Mouse (Mus musculus): ENCODE measurements at regions not wholly inside any gene's neighbourhood (a gene's known extent, or its start where the extent isn't known, plus 50 kb on each side); places are given as distances from the start of the nearest gene placed in this dataset.
A peak's percentile ranks its signal among the peaks of the same experiment; 100 is the strongest.

- Histone ChIP-seq H3K9me3 (ENCODE audit: control insufficient read depth, low read length) (no peaks in the 10 kb centered on the region), H3K36me3 (ENCODE audit: control insufficient read depth, insufficient read depth, low read length) (no peaks in the 10 kb centered on the region), H3K4me1 (ENCODE audit: control insufficient read depth, insufficient read depth, low read length) (peaks cover 6% of the 10 kb centered on the region; the same call in 1 of the 2 replicates), H3K4me3 (ENCODE audit: low read length) (no peak overlapping the region), H3K27me3 (replicated peaks; ENCODE audit: control insufficient read depth, insufficient read depth, low read length) (no peaks in the 10 kb centered on the region), H3K9ac (ENCODE audit: low read depth, low read length) (no peak overlapping the region), H3K4me2 (ENCODE audit: low read depth, low read length) (no peak overlapping the region), H3K27ac (ENCODE audit: low read length) (no peak overlapping the region)
- ATAC-seq, result no peak
- 50% methylated on average over 9 of the region's 9 CpGs for WGBS
Observed at GRCm38 (mm10) chr5:111560432-111560831, 143.3 kb downstream of the Mn1 start.

- 59% methylated on average over 10 of the region's 10 CpGs for WGBS
- H3K4me2 ChIP-seq (ENCODE audit: low read depth, low read length), result no peak overlapping the region
- H3K9ac ChIP-seq (ENCODE audit: low read depth, low read length), result no peak overlapping the region
- no peak overlapping the region for H3K27ac ChIP-seq (ENCODE audit: low read length)
- no peaks in the 10 kb centered on the region for H3K9me3 ChIP-seq (ENCODE audit: control insufficient read depth, low read length)
- ATAC-seq, result no peak
- H3K4me3 ChIP-seq (ENCODE audit: low read length), result no peak overlapping the region
- H3K27me3 ChIP-seq (replicated peaks; ENCODE audit: control insufficient read depth, insufficient read depth, low read length), result no peaks in the 10 kb centered on the region
- no peaks in the 10 kb centered on the region for H3K4me1 ChIP-seq (ENCODE audit: control insufficient read depth, insufficient read depth, low read length)
- no peaks in the 10 kb centered on the region for H3K36me3 ChIP-seq (ENCODE audit: control insufficient read depth, insufficient read depth, low read length)
Observed at GRCm38 (mm10) chr5:111561301-111561700, 144.1 kb downstream of the Mn1 start.

GRCm38 (mm10) chr5:111570826-111571225, 153.7 kb downstream of the Mn1 start:
- Histone ChIP-seq H3K27me3 (replicated peaks; ENCODE audit: control insufficient read depth, insufficient read depth, low read length) (no peaks in the 10 kb centered on the region), H3K4me2 (ENCODE audit: low read depth, low read length) (no peak overlapping the region), H3K4me1 (ENCODE audit: control insufficient read depth, insufficient read depth, low read length) (peaks cover 40% of the 10 kb centered on the region), H3K4me3 (ENCODE audit: low read length) (no peak overlapping the region), H3K9me3 (ENCODE audit: control insufficient read depth, low read length) (no peaks in the 10 kb centered on the region), H3K36me3 (ENCODE audit: control insufficient read depth, insufficient read depth, low read length) (no peaks in the 10 kb centered on the region), H3K27ac (ENCODE audit: low read length) (peak overlapping the region; percentile 9; the same call in 1 of the 2 replicates), H3K9ac (ENCODE audit: low read depth, low read length) (no peak overlapping the region)
- WGBS, result 21% methylated on average over 10 of the region's 10 CpGs
- no peak for ATAC-seq

GRCm38 (mm10) chr5:111573265-111573873, 156.2 kb downstream of the Mn1 start:
- no peak overlapping the region for H3K4me3 ChIP-seq (ENCODE audit: low read length)
- H3K9ac ChIP-seq (ENCODE audit: low read depth, low read length), result no peak overlapping the region
- H3K36me3 ChIP-seq (ENCODE audit: control insufficient read depth, insufficient read depth, low read length), result no peaks in the 10 kb centered on the region
- no peaks in the 10 kb centered on the region for H3K9me3 ChIP-seq (ENCODE audit: control insufficient read depth, low read length)
- no peak overlapping the region; the same call in 1 of the 2 replicates for H3K27ac ChIP-seq (ENCODE audit: low read length)
- WGBS, result 20% methylated on average over 13 of the region's 13 CpGs
- peak; percentile 29; the same call in 1 of the 2 replicates for ATAC-seq
- H3K27me3 ChIP-seq (replicated peaks; ENCODE audit: control insufficient read depth, insufficient read depth, low read length), result no peaks in the 10 kb centered on the region
- H3K4me1 ChIP-seq (ENCODE audit: control insufficient read depth, insufficient read depth, low read length), result peaks cover 57% of the 10 kb centered on the region
- no peak overlapping the region for H3K4me2 ChIP-seq (ENCODE audit: low read depth, low read length)

- Histone ChIP-seq H3K27me3 (replicated peaks; ENCODE audit: control insufficient read depth, insufficient read depth, low read length) (no peaks in the 10 kb centered on the region), H3K9me3 (ENCODE audit: control insufficient read depth, low read length) (no peaks in the 10 kb centered on the region), H3K4me3 (ENCODE audit: low read length) (no peak overlapping the region), H3K27ac (ENCODE audit: low read length) (peak overlapping the region; percentile 66), H3K36me3 (ENCODE audit: control insufficient read depth, insufficient read depth, low read length) (no peaks in the 10 kb centered on the region), H3K4me2 (ENCODE audit: low read depth, low read length) (no peak overlapping the region), H3K9ac (ENCODE audit: low read depth, low read length) (no peak overlapping the region), H3K4me1 (ENCODE audit: control insufficient read depth, insufficient read depth, low read length) (peaks cover 66% of the 10 kb centered on the region)
- 22% methylated on average over 8 of the region's 8 CpGs for WGBS
- 0 out of 2 replicates have a peak, but pooled peaks have one; percentile 24 for ATAC-seq
Observed at GRCm38 (mm10) chr5:111574219-111574840, 157.2 kb downstream of the Mn1 start.

GRCm38 (mm10) chr5:111575376-111575775, 158.2 kb downstream of the Mn1 start:
- H3K27ac ChIP-seq (ENCODE audit: low read length), result no peak overlapping the region
- no peaks in the 10 kb centered on the region for H3K9me3 ChIP-seq (ENCODE audit: control insufficient read depth, low read length)
- H3K27me3 ChIP-seq (replicated peaks; ENCODE audit: control insufficient read depth, insufficient read depth, low read length), result no peaks in the 10 kb centered on the region
- H3K36me3 ChIP-seq (ENCODE audit: control insufficient read depth, insufficient read depth, low read length), result no peaks in the 10 kb centered on the region
- H3K9ac ChIP-seq (ENCODE audit: low read depth, low read length), result no peak overlapping the region
- no peak overlapping the region for H3K4me3 ChIP-seq (ENCODE audit: low read length)
- WGBS, result 79% methylated on average over 5 of the region's 5 CpGs
- H3K4me1 ChIP-seq (ENCODE audit: control insufficient read depth, insufficient read depth, low read length), result peaks cover 65% of the 10 kb centered on the region
- H3K4me2 ChIP-seq (ENCODE audit: low read depth, low read length), result no peak overlapping the region
- ATAC-seq, result no peak

- Histone ChIP-seq H3K4me3 (ENCODE audit: low read length) (no peak overlapping the region), H3K36me3 (ENCODE audit: control insufficient read depth, insufficient read depth, low read length) (no peaks in the 10 kb centered on the region), H3K9me3 (ENCODE audit: control insufficient read depth, low read length) (no peaks in the 10 kb centered on the region), H3K4me1 (ENCODE audit: control insufficient read depth, insufficient read depth, low read length) (peaks cover 75% of the 10 kb centered on the region), H3K27ac (ENCODE audit: low read length) (peak overlapping the region; percentile 88), H3K27me3 (replicated peaks; ENCODE audit: control insufficient read depth, insufficient read depth, low read length) (no peaks in the 10 kb centered on the region; the same call in 1 of the 2 replicates), H3K4me2 (ENCODE audit: low read depth, low read length) (no peak overlapping the region), H3K9ac (ENCODE audit: low read depth, low read length) (no peak overlapping the region)
- peak; percentile 55 for ATAC-seq
- WGBS, result 28% methylated on average over 5 of the region's 5 CpGs
Observed at GRCm38 (mm10) chr5:111577441-111577840, 156.3 kb upstream of the Gm26897 start.

- Histone ChIP-seq H3K27ac (ENCODE audit: low read length) (peak overlapping the region; percentile 88), H3K9ac (ENCODE audit: low read depth, low read length) (no peak overlapping the region), H3K27me3 (replicated peaks; ENCODE audit: control insufficient read depth, insufficient read depth, low read length) (no peaks in the 10 kb centered on the region; the same call in 1 of the 2 replicates), H3K4me1 (ENCODE audit: control insufficient read depth, insufficient read depth, low read length) (peaks cover 73% of the 10 kb centered on the region), H3K9me3 (ENCODE audit: control insufficient read depth, low read length) (no peaks in the 10 kb centered on the region), H3K4me3 (ENCODE audit: low read length) (no peak overlapping the region), H3K36me3 (ENCODE audit: control insufficient read depth, insufficient read depth, low read length) (no peaks in the 10 kb centered on the region), H3K4me2 (ENCODE audit: low read depth, low read length) (no peak overlapping the region)
- WGBS, result 49% methylated on average over 5 of the region's 5 CpGs
- ATAC-seq, result no peak
Observed at GRCm38 (mm10) chr5:111578088-111578487, 155.6 kb upstream of the Gm26897 start.

- H3K36me3 ChIP-seq (ENCODE audit: control insufficient read depth, insufficient read depth, low read length), result no peaks in the 10 kb centered on the region
- no peak overlapping the region for H3K4me3 ChIP-seq (ENCODE audit: low read length)
- no peaks in the 10 kb centered on the region for H3K9me3 ChIP-seq (ENCODE audit: control insufficient read depth, low read length)
- no peak overlapping the region for H3K9ac ChIP-seq (ENCODE audit: low read depth, low read length)
- H3K4me1 ChIP-seq (ENCODE audit: control insufficient read depth, insufficient read depth, low read length), result peaks cover 62% of the 10 kb centered on the region
- 15% methylated on average over 12 of the region's 12 CpGs for WGBS
- ATAC-seq, result peak; percentile 31; the same call in 1 of the 2 replicates
- H3K4me2 ChIP-seq (ENCODE audit: low read depth, low read length), result no peak overlapping the region
- peak overlapping the region; percentile 88 for H3K27ac ChIP-seq (ENCODE audit: low read length)
- no peaks in the 10 kb centered on the region; the same call in 1 of the 2 replicates for H3K27me3 ChIP-seq (replicated peaks; ENCODE audit: control insufficient read depth, insufficient read depth, low read length)
Observed at GRCm38 (mm10) chr5:111578977-111579727, 154.6 kb upstream of the Gm26897 start.

Data from intestine, embryonic 16.5 days (tissue).